Mouse (Mus musculus) MEL (cell line): ENCODE measurements around the gene Wdr93. TPM values are rescaled to one million over a fixed set of nuclear protein-coding genes. Genes with fewer than 3 reads are reported as not detected.
"Not testable (repeated sequence)": the region's sequence is repeated elsewhere in the genome, so short reads cannot be mapped to it uniquely, and the experiment has no call there.

Experiments used
- DNase-seq: peaks from one replicate; pipeline ENCODE4 v3.0.0; 2011; ENCODE audit warnings: low read depth, low spot score
- H3K27ac ChIP-seq: 2 replicates; pipeline ENCODE4 v1.5.1; 2012; ENCODE audit warnings: low read depth, mild to moderate bottlenecking, control low read depth, low read length, moderate library complexity; ENCODE audit not compliant: control insufficient read depth
- H3K27me3 ChIP-seq, 2 experiments: fragments of 150-350 bp in 1 of 2; sonication (generic) in 1 of 2; 2 replicates each; pipeline ENCODE4 v1.6.1; 2012; ENCODE audit warnings: low read length in 2 of 2, mild to moderate bottlenecking in 2 of 2, improper control_type of control experiment in 1 of 2, moderate library complexity in 1 of 2; ENCODE audit not compliant: insufficient read depth in 2 of 2, control insufficient read depth in 1 of 2
- H3K36me3 ChIP-seq, 2 experiments: 2 replicates each; pipeline ENCODE4 v1.6.1; 2012 to 2014; ENCODE audit warnings: low read length in 2 of 2, improper control_type of control experiment in 1 of 2, inconsistent platforms in 1 of 2, mild to moderate bottlenecking in 1 of 2; ENCODE audit not compliant: insufficient read depth in 2 of 2, control insufficient read depth in 1 of 2
- H3K4me1 ChIP-seq, 2 experiments: fragments of 150-350 bp in 1 of 2; sonication (generic) in 1 of 2; 2 replicates each; pipeline ENCODE4 v1.6.1; 2012; ENCODE audit warnings: low read length in 2 of 2, improper control_type of control experiment in 1 of 2, mild to moderate bottlenecking in 1 of 2; ENCODE audit not compliant: insufficient read depth in 2 of 2, control insufficient read depth in 1 of 2
- H3K4me3 ChIP-seq, 2 experiments: fragments of 150-350 bp in 1 of 2; sonication (generic) in 1 of 2; 2 replicates each; pipeline ENCODE4 v1.5.1; 2012; ENCODE audit warnings: low read depth in 2 of 2, low read length in 2 of 2, mild to moderate bottlenecking in 2 of 2, moderate library complexity in 2 of 2, control low read depth in 1 of 2, improper control_type of control experiment in 1 of 2; ENCODE audit not compliant: control insufficient read depth in 1 of 2, insufficient read depth in 1 of 2
- H3K79me2 ChIP-seq: 2 replicates; pipeline ENCODE4 v1.6.1; 2012; ENCODE audit warnings: mild to moderate bottlenecking, low read length, moderate library complexity; ENCODE audit not compliant: control insufficient read depth, poor library complexity, insufficient read depth
- H3K9ac ChIP-seq: 2 replicates; pipeline ENCODE4 v1.6.1; 2012; ENCODE audit warnings: low read depth, mild to moderate bottlenecking, control low read depth, low read length, moderate library complexity; ENCODE audit not compliant: control insufficient read depth, poor library complexity, severe bottlenecking
- H3K9me3 ChIP-seq: fragments of 150-350 bp; sonication (generic); replicated peaks from 2 replicates; pipeline ENCODE4 v1.6.1; 2012; ENCODE audit warnings: mild to moderate bottlenecking, low read length, improper control_type of control experiment, moderate library complexity; ENCODE audit not compliant: insufficient read depth
- BHLHE40 ChIP-seq: IDR thresholded peaks from 2 replicates; pipeline ENCODE4 v1.6.1; 2012; ENCODE audit warnings: low read depth, mild to moderate bottlenecking, inconsistent platforms, low read length, improper control_type of control experiment, borderline replicate concordance
- CHD2 ChIP-seq: IDR thresholded peaks from 2 replicates; pipeline ENCODE4 v1.6.1; 2011; ENCODE audit warnings: low read length, improper control_type of control experiment
- CTCF ChIP-seq, 3 experiments: IDR thresholded peaks in 2 of 3; conservative IDR thresholded peaks in 1 of 3; 2 replicates each; pipeline ENCODE4 v1.5.1; 2011 to 2012; ENCODE audit warnings: low read length in 3 of 3, low read depth in 2 of 3, mild to moderate bottlenecking in 2 of 3, improper control_type of control experiment in 1 of 3, inconsistent platforms in 1 of 3, mixed read lengths in 1 of 3, moderate library complexity in 1 of 3; ENCODE audit not compliant: control insufficient read depth in 1 of 3, insufficient read depth in 1 of 3, poor library complexity in 1 of 3, severe bottlenecking in 1 of 3
- E2F4 ChIP-seq: IDR thresholded peaks from 2 replicates; pipeline ENCODE4 v1.6.1; 2011; ENCODE audit warnings: low read depth, low read length, improper control_type of control experiment, borderline replicate concordance
- ELF1 ChIP-seq: IDR thresholded peaks from 2 replicates; pipeline ENCODE4 v1.6.1; 2014; ENCODE audit warnings: low read depth, mild to moderate bottlenecking, inconsistent platforms, low read length, improper control_type of control experiment, moderate library complexity
- EP300 ChIP-seq, 2 experiments: IDR thresholded peaks; 2 replicates each; pipeline ENCODE4 v1.6.1; 2011; ENCODE audit warnings: improper control_type of control experiment in 2 of 2, low read length in 2 of 2, low read depth in 1 of 2, mild to moderate bottlenecking in 1 of 2
- ETS1 ChIP-seq: IDR thresholded peaks from 2 replicates; pipeline ENCODE4 v1.6.1; 2012; ENCODE audit warnings: low read depth, mild to moderate bottlenecking, inconsistent platforms, low read length, improper control_type of control experiment, moderate library complexity
- GABPA ChIP-seq: IDR thresholded peaks from 2 replicates; pipeline ENCODE4 v1.6.1; 2012; ENCODE audit warnings: low read depth, mild to moderate bottlenecking, inconsistent platforms, low read length, improper control_type of control experiment, moderate library complexity
- GATA1 ChIP-seq: IDR thresholded peaks from 2 replicates; pipeline ENCODE4 v1.6.1; 2011; ENCODE audit warnings: low read depth, low read length, improper control_type of control experiment
- JUND ChIP-seq: IDR thresholded peaks from 2 replicates; pipeline ENCODE4 v1.6.1; 2011; ENCODE audit warnings: low read depth, mild to moderate bottlenecking, improper control_type of control experiment, low read length
- MAFK ChIP-seq: IDR thresholded peaks from 2 replicates; pipeline ENCODE4 v1.6.1; 2011; ENCODE audit warnings: low read depth, mild to moderate bottlenecking, low read length, improper control_type of control experiment, borderline replicate concordance
- NELFE ChIP-seq: IDR thresholded peaks from 2 replicates; pipeline ENCODE4 v1.6.1; 2011; ENCODE audit warnings: low read depth, low read length, improper control_type of control experiment
- NRF1 ChIP-seq: IDR thresholded peaks from 2 replicates; pipeline ENCODE4 v1.6.1; 2014; ENCODE audit warnings: low read depth, mild to moderate bottlenecking, inconsistent platforms, low read length, improper control_type of control experiment, moderate library complexity; ENCODE audit not compliant: poor library complexity, insufficient read depth, severe bottlenecking
- POLR2A ChIP-seq, 2 experiments: IDR thresholded peaks; 2 replicates each; pipeline ENCODE4 v1.6.1; 2011 to 2012; ENCODE audit warnings: low read length in 2 of 2, mild to moderate bottlenecking in 2 of 2, control low read depth in 1 of 2, improper control_type of control experiment in 1 of 2, low read depth in 1 of 2, moderate library complexity in 1 of 2; ENCODE audit not compliant: control insufficient read depth in 1 of 2, insufficient read depth in 1 of 2, poor library complexity in 1 of 2
- RAD21 ChIP-seq: IDR thresholded peaks from 2 replicates; pipeline ENCODE4 v1.6.1; 2011; ENCODE audit warnings: mild to moderate bottlenecking, low read depth, low read length, improper control_type of control experiment
- SMC3 ChIP-seq: IDR thresholded peaks from 2 replicates; pipeline ENCODE4 v1.6.1; 2011; ENCODE audit warnings: low read depth, low read length, improper control_type of control experiment
- TCF12 ChIP-seq: IDR thresholded peaks from 2 replicates; pipeline ENCODE4 v1.6.1; 2014; ENCODE audit warnings: low read depth, mild to moderate bottlenecking, inconsistent platforms, low read length, improper control_type of control experiment, moderate library complexity
- ZKSCAN1 ChIP-seq: IDR thresholded peaks from 2 replicates; pipeline ENCODE4 v1.6.1; 2012; ENCODE audit warnings: low read depth, mild to moderate bottlenecking, inconsistent platforms, low read length, improper control_type of control experiment, moderate library complexity
- polyA plus RNA-seq, 2 experiments: library from polyadenylated mRNA; stranded (reverse) in 1 of 2; unstranded in 1 of 2; fragments of >175 nt in 1 of 2; fragments of >200 nt in 1 of 2; gene quantifications; 2 replicates each; pipeline versions ENCODE4 v1.2.1 to v1.2.4; 2012; ENCODE audit warnings: low replicate concordance in 2 of 2, low read depth in 1 of 2; ENCODE audit not compliant: insufficient read length in 2 of 2, insufficient read depth in 1 of 2, missing spikeins in 1 of 2
- total RNA-seq: library from RNA; depleted of rRNA; stranded (reverse); fragments of 300-350 nt; gene quantifications from 2 replicates; pipeline ENCODE4 v1.2.3, GENCODE M21; 2012

Wdr93 gene
- total and polyA plus RNA-seq, 3 experiments = 0.23 to 0.40 TPM; not detected in 1

GRCm38 (mm10) chr7:79786295-79786694 lies 43.3 kb downstream of the Wdr93 start:
- no peaks in the 10 kb centered on the region for H3K79me2 ChIP-seq
- H3K4me1 ChIP-seq = peaks cover 0 to 3% of the 10 kb centered on the region in 2 experiments; a peak in 2 of 4 replicates
- peak; percentile 68 for DNase-seq
- H3K27ac ChIP-seq = no peak overlapping the region
- H3K27me3 ChIP-seq = no peaks in the 10 kb centered on the region
- no peaks in the 10 kb centered on the region for H3K9me3 ChIP-seq
- TF ChIP-seq TCF12 (no peak), JUND (no peak), GABPA (no peak), CTCF (IDR thresholded peaks at IDR 0.05 in 2 of 3, conservative IDR thresholded peaks at IDR 0.05 in 1 of 3; ENCODE audit: control insufficient read depth in 1 of 3, insufficient read depth in 1 of 3, low read depth in 2 of 3, low read length in 3 of 3, poor library complexity in 1 of 3, severe bottlenecking in 1 of 3) (peak; percentile 56 to 86 (median 78)), SMC3 (peak; percentile 66), ELF1 (no peak), MAFK (no peak), ZKSCAN1 (no peak), CHD2 (no peak), E2F4 (no peak), GATA1 (no peak), ETS1 (no peak), RAD21 (peak; percentile 60), BHLHE40 (no peak), NRF1 (no peak), POLR2A (IDR thresholded peaks at IDR 0.05; ENCODE audit: control insufficient read depth in 1 of 2, insufficient read depth in 1 of 2, low read depth in 1 of 2, low read length in 2 of 2, poor library complexity in 1 of 2) (no peak), EP300 (IDR thresholded peaks at IDR 0.05; ENCODE audit: low read depth in 1 of 2, low read length in 2 of 2) (no peak), NELFE (no peak)
- TF ChIP-seq, all 39 proteins: peak for 3
- H3K4me3 ChIP-seq = no peak overlapping the region
- H3K36me3 ChIP-seq = no peaks in the 10 kb centered on the region
- no peak overlapping the region for H3K9ac ChIP-seq

- not testable (repeated sequence) for H3K4me3 ChIP-seq, H3K9ac ChIP-seq, H3K27me3 ChIP-seq, H3K79me2 ChIP-seq, H3K4me1 ChIP-seq, DNase-seq, H3K9me3 ChIP-seq, H3K36me3 ChIP-seq, H3K27ac ChIP-seq
Measured at GRCm38 (mm10) chr7:79789812-79790211, 46.8 kb downstream of the Wdr93 start.
